Mouse (Mus musculus) C2C12 (cell line): ENCODE measurements around the gene Capn1.

Source experiments
- CTCF ChIP-seq: IDR thresholded peaks from one replicate; pipeline ENCODE4 v1.5.1; 2011; ENCODE audit not compliant: control insufficient read depth, insufficient read depth, insufficient read length
- MAX ChIP-seq: IDR thresholded peaks from one replicate; pipeline ENCODE4 v1.6.1; 2011; ENCODE audit warnings: mild to moderate bottlenecking, control low read depth
- MYOD1 ChIP-seq: IDR thresholded peaks from one replicate; pipeline ENCODE4 v1.6.1; 2011; ENCODE audit warnings: low read depth; ENCODE audit not compliant: control insufficient read depth, insufficient read length
- MYOG ChIP-seq: IDR thresholded peaks from one replicate; pipeline ENCODE4 v1.6.1; 2011; ENCODE audit not compliant: control insufficient read depth, insufficient read length; ENCODE audit errors: extremely low read depth
- USF1 ChIP-seq: IDR thresholded peaks from one replicate; pipeline ENCODE4 v1.6.1; 2011; ENCODE audit warnings: low read depth, mild to moderate bottlenecking, control low read depth, moderate library complexity

- peak; percentile 91 for TF ChIP-seq MYOD1
- TF ChIP-seq CTCF = no peak
- no peak for TF ChIP-seq MAX
- TF ChIP-seq USF1 = no peak
- TF ChIP-seq MYOG = no peak
Measured at GRCm38 (mm10) chr19:5989585-5989984, 26.1 kb downstream of the Capn1 start.
